21 mouse cellular contexts compared by ENCODE assay signal in the genomic region with DNA sequence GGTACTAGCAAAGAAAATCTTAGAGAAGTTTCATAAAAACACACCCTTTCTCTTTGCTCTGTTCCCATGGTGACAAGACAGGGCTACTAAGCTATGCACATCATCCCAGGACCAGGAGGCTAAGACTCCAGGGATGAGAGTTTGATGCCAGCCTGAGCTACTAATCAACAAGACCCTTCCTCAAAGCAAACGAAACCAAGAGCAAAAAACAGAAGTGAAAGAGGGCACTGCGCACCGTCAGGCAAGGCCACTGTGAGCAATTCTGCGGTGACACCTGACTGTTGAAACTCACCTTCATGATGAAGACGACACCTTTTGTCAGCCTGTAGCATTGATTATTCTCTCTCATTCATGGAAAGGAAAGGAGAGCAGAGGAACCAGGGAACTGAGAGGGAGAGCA.
"Had no signal": no experiment of that assay in that cellular context is flagged by ENCODE, and none has a peak within 500 bp of the region (broad histone marks: within the 10 kb centered on the region; RNA-seq: fewer than 3 reads in every experiment).

No protein-coding gene starts in this region.

- H3K9me3 ChIP-seq: midbrain, embryonic 10.5 days; midbrain, embryonic 12.5 days; neural tube, embryonic 13.5 days; neural tube, embryonic 15.5 days; stomach, embryonic 15.5 days had no signal

- H3K27me3 ChIP-seq: midbrain, embryonic 12.5 days; neural tube, embryonic 13.5 days; neural tube, embryonic 15.5 days; stomach, embryonic 15.5 days had no signal

- ATAC-seq: midbrain, embryonic 16.5 days had no signal

- H3K4me2 ChIP-seq: lung, embryonic 14.5 days; midbrain, embryonic 12.5 days; neural tube, embryonic 13.5 days; neural tube, embryonic 15.5 days; stomach, embryonic 15.5 days had no signal

- H3K27ac ChIP-seq: midbrain, embryonic 10.5 days; midbrain, embryonic 12.5 days; neural tube, embryonic 13.5 days; neural tube, embryonic 15.5 days; stomach, embryonic 15.5 days; stomach, postnatal 0 days had no signal

- H3K4me1 ChIP-seq: midbrain, embryonic 10.5 days; midbrain, embryonic 12.5 days; neural tube, embryonic 13.5 days; neural tube, embryonic 15.5 days; stomach, embryonic 15.5 days had no signal

- H3K9ac ChIP-seq: lung, embryonic 14.5 days; midbrain, embryonic 12.5 days; neural tube, embryonic 13.5 days; neural tube, embryonic 15.5 days; stomach, embryonic 15.5 days had no signal

- DNase-seq: lung, adult 18-20 months; lung, embryonic 14.5 days; lung, postnatal 10 days; lung, postnatal 4 days; midbrain, embryonic 14.5 days; retina, postnatal 1 day; right cerebral cortex, adult 18-20 months; right cerebral cortex, postnatal 25 days; right cerebral cortex, postnatal 4 days; spleen, adult 18-20 months; thymus, adult 2 months; thymus, postnatal 25 days; thymus, postnatal 4 days had no signal

- H3K4me3 ChIP-seq: midbrain, embryonic 10.5 days; midbrain, embryonic 12.5 days; myocyte; neural tube, embryonic 13.5 days; neural tube, embryonic 15.5 days; stomach, embryonic 15.5 days had no signal
